Mouse (Mus musculus) heart, embryonic 14.5 days (tissue): ENCODE measurements around the gene Kank1. TPM values are rescaled to one million over a fixed set of nuclear protein-coding genes. Genes with fewer than 3 reads are reported as not detected.
A peak's percentile ranks its signal among the peaks of the same experiment; 100 is the strongest.

Experiments used
- ATAC-seq: fragments of 200-750 bp; cut with Nextera tagmentation; 2 replicates; pipeline ENCODE4 v1.8.0; 2017; ENCODE audit warnings: low read depth, moderate TSS enrichment; ENCODE audit not compliant: insufficient number of reproducible peaks, insufficient read depth, low FRiP score
- H3K27ac ChIP-seq, 2 experiments: fragments of 200-500 bp in 1 of 2; fragments of 300-500 bp in 1 of 2; sonication (generic) in 1 of 2; replicated peaks in 1 of 2; 2 replicates each; pipeline ENCODE4 v1.5.1; 2012 to 2014; ENCODE audit warnings: low read depth in 2 of 2, low read length in 2 of 2, control low read depth in 1 of 2, mild to moderate bottlenecking in 1 of 2, mixed read lengths in 1 of 2; ENCODE audit not compliant: control insufficient read depth in 1 of 2, insufficient read depth in 1 of 2
- H3K27me3 ChIP-seq: fragments of 300-500 bp; sonication (generic); 2 replicates; pipeline ENCODE4 v1.6.1; 2014; ENCODE audit warnings: mild to moderate bottlenecking, low read length, control low read depth; ENCODE audit not compliant: control insufficient read depth, insufficient read depth
- H3K36me3 ChIP-seq: fragments of 300-500 bp; sonication (generic); 2 replicates; pipeline ENCODE4 v1.6.1; 2014; ENCODE audit warnings: mild to moderate bottlenecking, control low read depth, low read length, mixed read lengths; ENCODE audit not compliant: control insufficient read depth, insufficient read depth
- H3K4me1 ChIP-seq, 2 experiments: fragments of 200-500 bp in 1 of 2; fragments of 300-500 bp in 1 of 2; sonication (generic) in 1 of 2; 2 replicates each; pipeline ENCODE4 v1.6.1; 2012 to 2014; ENCODE audit warnings: low read length in 2 of 2, control low read depth in 1 of 2, mixed read lengths in 1 of 2; ENCODE audit not compliant: control insufficient read depth in 2 of 2, insufficient read depth in 2 of 2
- H3K4me2 ChIP-seq: fragments of 300-500 bp; sonication (generic); 2 replicates; pipeline ENCODE4 v1.6.1; 2014; ENCODE audit warnings: mild to moderate bottlenecking, low read length
- H3K4me3 ChIP-seq, 2 experiments: fragments of 200-500 bp in 1 of 2; fragments of 300-500 bp in 1 of 2; sonication (generic) in 1 of 2; 2 replicates each; pipeline ENCODE4 v1.5.1; 2012 to 2014; ENCODE audit warnings: low read length in 2 of 2, mild to moderate bottlenecking in 2 of 2, control low read depth in 1 of 2, low read depth in 1 of 2, moderate library complexity in 1 of 2; ENCODE audit not compliant: control insufficient read depth in 1 of 2, insufficient read depth in 1 of 2
- H3K9ac ChIP-seq: fragments of 300-500 bp; sonication (generic); 2 replicates; pipeline ENCODE4 v1.6.1; 2014; ENCODE audit warnings: mild to moderate bottlenecking, low read length
- H3K9me3 ChIP-seq: fragments of 300-500 bp; sonication (generic); 2 replicates; pipeline ENCODE4 v1.6.1; 2016; ENCODE audit warnings: low read length, control low read depth; ENCODE audit not compliant: control insufficient read depth
- WGBS: fragments of 180-500 bp; shearing (Covaris S2); extraction: QIAGEN DNeasy Blood & Tissue Kit; methylation state at CpG from one replicate; pipeline ENCODE4 v1.1.7; 2014; 5-methylcytosine and 5-hydroxymethylcytosine counted together
- polyA plus RNA-seq: library from polyadenylated mRNA; unstranded; fragments of >200 nt; fragmentation: Nextera tagmentation; extraction: Ambion mirVana; gene quantifications from 2 replicates; pipeline ENCODE4 v1.2.1, GENCODE M21; 2014

The Kank1 gene
- polyA plus RNA-seq, 1 experiment from 2014 or later, result 46.4 TPM

DNA sequence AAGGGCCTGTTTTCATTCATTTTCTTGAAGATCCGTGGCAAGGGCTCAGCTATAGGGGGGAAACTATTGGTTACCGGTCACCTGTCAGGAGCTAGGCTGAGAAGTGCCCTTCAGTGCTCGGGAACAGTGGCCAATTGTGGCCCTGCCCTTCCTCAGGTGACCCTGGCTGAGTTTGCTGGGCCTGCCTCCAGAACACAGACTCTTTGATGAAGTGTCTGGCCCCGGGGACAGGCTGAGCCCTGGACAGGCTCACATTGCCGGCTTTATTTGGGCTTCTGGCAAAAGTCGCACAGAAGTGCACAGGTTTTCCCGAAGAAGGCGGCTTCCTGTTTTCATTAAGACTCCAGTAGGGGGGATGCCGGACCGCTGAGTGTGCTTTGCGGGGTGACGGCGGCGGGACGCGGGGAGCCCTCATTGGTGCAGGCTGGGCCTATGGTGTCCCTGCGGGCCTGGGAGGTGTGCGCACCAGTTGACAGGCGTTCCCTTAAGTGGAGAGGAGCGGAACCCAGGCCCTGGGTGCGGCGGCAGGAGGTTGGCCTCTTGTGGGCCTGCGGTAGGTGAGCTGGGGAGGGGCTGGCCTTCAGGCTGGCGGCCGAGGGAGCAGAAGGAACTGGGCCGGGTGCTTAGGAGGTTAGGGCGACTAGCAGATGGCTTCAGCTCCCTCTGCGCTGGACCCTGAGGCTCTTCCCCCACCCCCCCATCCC is 169.9 kb downstream of the Kank1 start:
- Histone ChIP-seq H3K27me3 (no peaks in the 10 kb centered on the region), H3K4me3 (peak overlapping the region; percentile 48 to 61), H3K9ac (peak overlapping the region; percentile 76), H3K36me3 (peaks cover 26% of the 10 kb centered on the region), H3K27ac (peak overlapping the region; percentile 93 to 94), H3K4me1 (peaks cover 14 to 44% of the 10 kb centered on the region in 2 experiments), H3K4me2 (peak overlapping the region; percentile 74), H3K9me3 (no peaks in the 10 kb centered on the region)
- ATAC-seq, result peak; percentile 83
- WGBS, result under 1% methylated on average over 28 of the region's 28 CpGs

DNA sequence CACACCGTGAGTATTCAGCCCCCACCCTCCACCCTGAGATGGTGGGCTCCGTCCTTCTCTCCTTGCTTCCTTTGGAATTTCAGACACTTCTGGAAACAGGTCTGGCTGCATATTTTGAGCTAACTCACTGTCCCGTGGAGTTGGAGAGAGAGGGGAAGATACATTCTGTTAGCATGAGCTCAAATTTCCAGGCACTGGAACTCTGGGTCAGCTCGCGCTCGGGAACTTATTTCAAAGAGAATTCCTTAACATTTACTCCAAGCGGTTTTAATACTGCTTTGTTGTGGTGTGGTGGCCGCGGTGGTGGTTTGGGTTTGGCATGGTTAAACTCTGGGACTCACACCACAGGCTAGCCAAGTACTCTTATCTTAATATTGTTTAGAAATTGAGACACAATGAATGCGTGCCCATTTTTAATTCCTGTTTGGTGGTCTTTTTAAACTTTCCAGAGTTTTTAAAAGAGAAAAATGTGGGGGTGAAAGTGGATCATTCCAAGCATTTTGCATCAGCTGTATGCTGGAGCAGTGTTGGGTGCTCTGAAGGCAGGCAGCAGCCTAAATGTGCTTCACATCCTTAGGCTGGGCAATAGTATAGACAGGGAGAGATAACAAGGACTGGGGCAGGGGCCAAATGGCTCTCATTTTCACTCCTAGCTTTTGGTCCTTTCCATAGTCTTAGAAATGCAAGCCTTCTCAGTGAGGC is 170.6 kb downstream of the Kank1 start:
- peak overlapping the region; percentile 93 to 94 for H3K27ac ChIP-seq
- H3K36me3 ChIP-seq, result peaks cover 33% of the 10 kb centered on the region
- ATAC-seq, result no peak
- peak overlapping the region; percentile 74 for H3K4me2 ChIP-seq
- H3K9ac ChIP-seq, result peak overlapping the region; percentile 76
- peaks cover 14 to 48% of the 10 kb centered on the region in 2 experiments for H3K4me1 ChIP-seq
- H3K9me3 ChIP-seq, result no peaks in the 10 kb centered on the region
- WGBS, result 3% methylated on average over 10 of the region's 10 CpGs
- peak overlapping the region; percentile 48 to 61 for H3K4me3 ChIP-seq
- no peaks in the 10 kb centered on the region for H3K27me3 ChIP-seq

DNA sequence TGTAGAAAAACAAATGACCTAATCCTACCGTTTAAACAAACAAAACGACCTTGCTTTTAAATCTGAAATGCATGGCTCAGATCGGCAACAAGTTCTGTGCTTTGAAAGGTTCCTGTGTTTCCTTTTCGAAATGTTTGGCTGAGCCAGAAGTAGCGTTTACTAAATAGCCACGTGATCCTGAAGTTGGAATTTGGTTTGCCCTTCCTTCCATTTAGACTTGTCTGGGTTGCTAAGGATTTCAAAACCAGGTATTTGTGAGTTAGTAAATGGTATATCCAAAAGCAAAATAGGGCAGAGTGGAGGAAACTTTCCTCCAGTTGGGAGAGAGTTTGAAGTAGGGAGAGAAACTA is 171.1 kb downstream of the Kank1 start:
- Histone ChIP-seq H3K36me3 (peaks cover 39% of the 10 kb centered on the region), H3K4me1 (peaks cover 14 to 50% of the 10 kb centered on the region in 2 experiments), H3K9ac (peak overlapping the region; percentile 76), H3K27me3 (no peaks in the 10 kb centered on the region), H3K9me3 (no peaks in the 10 kb centered on the region), H3K27ac (peak overlapping the region; percentile 93 to 94), H3K4me2 (peak overlapping the region; percentile 74), H3K4me3 (peak overlapping the region; percentile 48 to 61; a peak in 3 of 4 replicates)
- no peak for ATAC-seq
- WGBS, result 6% methylated on average over 6 of the region's 6 CpGs

DNA sequence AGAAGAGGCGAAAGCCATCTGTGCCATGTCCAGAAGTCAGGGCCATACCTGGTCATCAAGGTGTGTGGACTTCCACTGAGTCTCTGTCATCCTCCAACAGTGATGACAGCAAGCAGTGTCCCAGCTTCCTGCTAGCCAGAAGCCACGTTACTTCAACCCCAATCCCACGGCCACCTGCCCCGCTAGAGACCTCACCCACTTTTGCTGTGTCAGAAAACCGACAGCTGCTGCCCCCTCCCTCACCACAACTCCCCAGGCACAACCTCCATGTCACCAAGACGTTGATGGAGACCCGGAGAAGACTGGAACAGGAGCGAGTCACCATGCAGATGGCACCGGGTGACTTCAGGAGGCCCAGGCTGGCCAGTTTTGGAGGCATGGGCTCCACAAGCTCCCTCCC is 172.5 kb downstream of the Kank1 start:
- H3K36me3 ChIP-seq, result peaks cover 51% of the 10 kb centered on the region
- ATAC-seq, result no peak
- no peak overlapping the region for H3K4me2 ChIP-seq
- H3K9ac ChIP-seq, result no peak overlapping the region
- H3K4me1 ChIP-seq, result peaks cover 16 to 53% of the 10 kb centered on the region in 2 experiments
- WGBS, result 89% methylated on average over 9 of the region's 9 CpGs
- no peak overlapping the region for H3K4me3 ChIP-seq
- H3K9me3 ChIP-seq, result no peaks in the 10 kb centered on the region
- H3K27me3 ChIP-seq, result no peaks in the 10 kb centered on the region
- H3K27ac ChIP-seq, result no peak overlapping the region

DNA sequence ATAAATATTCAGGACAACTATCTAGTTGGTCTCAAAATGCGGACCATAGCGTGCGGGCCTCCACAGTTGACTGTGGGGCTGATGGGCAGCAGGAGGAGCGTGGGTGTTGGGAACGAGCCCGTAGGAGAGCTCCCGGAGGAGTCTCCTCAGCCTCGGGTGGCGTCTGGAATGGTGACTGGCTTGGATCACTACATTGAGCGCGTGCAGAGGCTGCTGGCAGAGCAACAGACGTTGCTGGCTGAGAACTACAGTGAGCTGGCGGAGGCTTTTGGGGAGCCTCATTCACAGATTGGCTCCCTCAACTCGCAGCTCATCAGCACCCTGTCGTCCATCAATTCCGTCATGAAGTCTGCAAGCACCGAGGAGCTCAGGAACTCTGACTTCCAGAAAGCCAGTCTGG is 174.6 kb downstream of the Kank1 start:
- ATAC-seq, result no peak
- H3K9ac ChIP-seq, result peak overlapping the region; percentile 42
- peak overlapping the region; percentile 5 to 17; a peak in 3 of 4 replicates for H3K4me3 ChIP-seq
- H3K4me2 ChIP-seq, result peak overlapping the region; percentile 57
- no peaks in the 10 kb centered on the region for H3K27me3 ChIP-seq
- H3K27ac ChIP-seq, result peak overlapping the region; percentile 15 to 28; a peak in 2 of 4 replicates
- no peaks in the 10 kb centered on the region for H3K9me3 ChIP-seq
- H3K4me1 ChIP-seq, result peaks cover 16 to 58% of the 10 kb centered on the region in 2 experiments
- H3K36me3 ChIP-seq, result peaks cover 57% of the 10 kb centered on the region
- 53% methylated on average over 17 of the region's 17 CpGs for WGBS

DNA sequence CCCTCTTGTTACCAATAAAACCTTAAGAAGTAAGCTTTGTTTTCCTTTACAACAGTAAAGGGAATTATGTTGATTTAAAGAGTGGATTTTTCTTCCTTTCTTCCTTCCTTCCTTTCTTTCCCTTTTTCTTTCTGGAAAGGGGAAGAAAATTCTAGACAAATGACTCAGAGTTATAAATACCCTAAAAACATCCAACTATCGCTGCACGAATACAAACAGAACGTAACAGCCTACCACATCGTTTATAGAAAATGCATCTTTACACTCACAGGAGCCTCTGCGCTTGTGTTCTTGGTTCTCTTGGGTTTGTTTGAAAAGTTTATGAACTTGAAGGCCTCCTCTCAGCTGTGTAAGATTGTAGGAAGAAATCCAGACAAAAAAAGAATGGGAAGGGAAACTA is 178.7 kb downstream of the Kank1 start:
- Histone ChIP-seq H3K9me3 (no peaks in the 10 kb centered on the region), H3K4me2 (peak overlapping the region; percentile 14; the same call in 1 of the 2 replicates), H3K4me1 (peaks cover 23 to 68% of the 10 kb centered on the region in 2 experiments), H3K36me3 (peaks cover 49% of the 10 kb centered on the region), H3K9ac (0 out of 2 replicates have a peak overlapping the region, but pooled peaks have one; percentile 27), H3K4me3 (no peak overlapping the region), H3K27ac (peak overlapping the region; percentile 27 to 52; a peak in 3 of 4 replicates), H3K27me3 (no peaks in the 10 kb centered on the region)
- no peak for ATAC-seq
- WGBS, result 39% methylated on average over 5 of the region's 5 CpGs

DNA sequence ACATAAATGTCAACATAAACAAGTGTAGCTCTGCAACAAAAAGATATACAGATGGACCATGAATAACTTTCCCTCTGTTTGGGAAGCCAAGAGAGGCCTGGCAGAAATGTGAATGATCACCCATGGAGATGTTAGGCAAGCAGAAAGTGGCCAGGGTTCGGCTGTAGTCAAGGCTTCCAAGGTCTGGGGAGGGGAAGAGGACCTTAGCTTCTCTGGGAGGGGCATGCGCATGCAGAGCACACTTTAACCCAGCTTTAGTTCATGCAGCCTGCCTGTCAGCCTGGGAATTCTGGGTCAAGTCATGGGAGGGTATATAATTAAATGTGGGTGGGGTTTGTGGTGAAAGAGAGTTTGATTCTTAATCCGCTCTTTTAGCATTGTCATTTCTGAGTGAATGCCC is 180.9 kb downstream of the Kank1 start:
- Histone ChIP-seq H3K9me3 (no peaks in the 10 kb centered on the region), H3K27ac (0 out of 4 replicates have a peak overlapping the region, but pooled peaks of 1 of the 2 experiments have one; percentile 14), H3K36me3 (peaks cover 36% of the 10 kb centered on the region), H3K9ac (no peak overlapping the region), H3K4me3 (no peak overlapping the region), H3K4me1 (peaks cover 17 to 61% of the 10 kb centered on the region in 2 experiments), H3K4me2 (no peak overlapping the region), H3K27me3 (no peaks in the 10 kb centered on the region)
- 70% methylated on average over 3 of the region's 3 CpGs for WGBS
- ATAC-seq, result no peak
